Mouse (Mus musculus): ENCODE measurements around the gene Mfsd7a. TPM values are rescaled to one million over a fixed set of nuclear protein-coding genes. Genes with fewer than 3 reads are reported as not detected.
A peak's percentile ranks its signal among the peaks of the same experiment; 100 is the strongest.

Gene Mfsd7a
- total RNA-seq, 2 experiments from 2014 or later = 0.41 to 0.80 TPM

DNA sequence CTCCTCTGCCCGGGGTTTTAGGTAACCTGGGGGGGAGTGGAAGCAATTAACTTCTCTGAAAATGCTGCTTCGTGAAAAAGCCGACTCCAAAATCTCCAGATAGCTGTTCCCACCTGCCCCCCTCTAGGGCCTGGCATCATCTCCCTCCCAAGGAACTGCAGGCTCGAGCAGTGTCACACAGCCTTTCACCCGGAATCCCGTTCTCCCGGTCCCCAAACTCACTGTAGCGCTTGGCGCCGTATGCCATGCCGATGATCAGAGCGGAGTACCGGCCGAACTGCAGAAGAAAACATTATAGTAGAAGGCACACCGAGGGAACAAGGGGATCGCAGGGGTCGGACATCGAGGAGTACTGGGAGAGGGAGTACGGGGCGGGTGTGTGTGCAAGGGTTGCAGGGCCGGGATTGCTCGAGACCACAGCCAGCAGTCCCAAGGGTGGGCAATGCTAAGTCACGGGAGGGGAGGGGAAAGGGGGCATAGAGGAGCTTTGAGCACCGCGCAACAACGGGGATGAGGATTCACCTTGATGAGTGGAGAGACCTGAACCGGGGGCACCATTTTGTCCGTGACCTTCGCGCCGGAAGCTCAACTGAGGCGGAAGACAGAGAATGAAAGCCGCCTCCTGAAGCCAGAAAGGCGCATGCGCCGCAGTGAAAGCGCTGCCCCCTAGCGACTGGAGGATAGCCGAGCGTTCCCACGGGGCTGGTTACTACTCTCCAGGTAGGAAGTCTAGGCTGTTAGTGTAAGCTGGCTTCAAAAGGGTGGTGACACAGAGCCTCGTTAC lies 14.7 kb downstream of the Mfsd7a start, which contains the start of gene Atp5k:
Atp5k (minus strand) TSS at position 645 of the 784 bp plus-strand sequence.
- peak; percentile 94 to 96 for DNase-seq (ENCODE audit: low spot score in 2 of 2)

DNA sequence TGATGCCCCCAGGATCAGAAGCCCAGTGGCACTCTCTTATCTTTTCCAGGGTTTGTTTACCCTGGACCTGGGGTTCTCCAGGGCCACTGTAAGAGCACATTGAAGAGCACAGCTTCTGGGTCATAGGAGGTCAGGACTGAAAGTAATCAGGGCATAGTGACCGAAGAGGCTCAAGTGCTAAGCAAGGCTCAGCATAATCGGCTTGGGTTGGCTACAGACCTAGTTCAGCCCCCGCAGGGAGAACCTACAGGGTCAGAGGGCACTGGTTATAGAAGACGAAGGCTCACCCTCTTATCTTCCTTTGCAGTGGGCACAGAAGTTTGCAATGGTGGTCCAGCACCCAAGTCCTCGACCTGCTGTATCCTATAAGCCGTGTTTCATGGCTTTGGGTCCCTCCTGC lies 17.5 kb downstream of the Mfsd7a start:
- DNase-seq (ENCODE audit: low spot score in 2 of 2) = no peak

DNA sequence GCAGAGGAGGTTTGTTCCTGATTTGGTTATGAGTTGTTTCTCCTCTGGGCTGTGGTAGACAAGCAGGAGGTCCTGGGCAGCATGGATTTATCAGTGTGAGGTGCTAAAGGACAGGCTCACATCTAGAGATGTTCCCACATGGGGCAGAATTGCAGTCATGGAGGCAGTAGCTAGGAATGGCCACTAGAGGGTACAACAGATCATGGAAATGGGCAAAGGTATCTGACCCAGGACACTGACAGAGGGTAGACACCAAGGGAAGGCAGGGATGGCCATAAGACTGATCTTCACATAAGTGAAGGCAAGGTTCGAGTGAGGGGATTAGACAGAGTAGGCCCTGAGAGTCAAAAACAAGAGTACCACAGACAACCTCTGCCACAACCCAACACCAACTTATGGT lies 21.5 kb downstream of the Mfsd7a start:
- DNase-seq (ENCODE audit: low spot score in 2 of 2) = peak; percentile 51 to 64

- DNase-seq (ENCODE audit: low spot score in 2 of 2) = no peak
These were observed 25.3 kb downstream of the Mfsd7a start for GRCm38 (mm10) chr5:108423427-108423826.

DNA sequence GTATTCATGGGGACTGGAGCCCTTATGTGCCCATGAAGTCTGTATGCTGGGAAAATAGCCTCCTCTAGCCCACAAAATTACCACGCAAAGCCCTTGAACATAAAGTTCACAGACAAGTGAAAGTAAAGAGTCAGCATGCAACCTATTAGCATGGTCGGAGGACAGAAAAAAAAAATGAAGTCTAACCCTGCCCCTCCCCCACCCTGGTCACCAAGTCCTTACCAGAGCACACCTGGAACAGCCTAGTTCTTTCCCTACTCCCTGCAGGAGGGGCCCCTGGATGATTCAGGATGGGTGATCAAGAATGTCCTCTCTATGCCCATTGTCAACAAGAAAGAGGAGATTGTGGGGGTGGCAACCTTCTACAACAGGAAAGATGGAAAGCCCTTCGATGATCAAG lies 25.9 kb downstream of the Mfsd7a start:
- DNase-seq (ENCODE audit: low spot score in 2 of 2) = no peak

DNA sequence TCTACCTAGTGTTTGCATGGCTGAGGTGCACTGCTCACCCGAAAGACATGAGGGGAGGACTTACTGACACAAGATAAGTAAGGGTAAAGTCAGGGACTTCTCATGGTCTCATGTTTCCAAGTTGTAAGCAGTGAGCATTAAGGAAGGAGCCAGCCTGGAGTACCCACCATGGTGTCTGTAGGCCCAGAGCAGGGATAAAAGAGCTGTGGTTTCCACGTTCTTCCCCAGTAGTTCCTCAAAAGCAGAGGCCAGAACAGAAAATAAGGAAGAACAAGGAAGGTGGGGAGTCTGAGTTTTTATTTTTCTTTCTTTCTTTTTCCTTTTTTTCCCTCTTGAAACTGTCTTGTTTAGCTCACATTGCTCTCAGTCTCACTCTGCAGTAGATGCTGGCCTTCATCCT lies 34.0 kb downstream of the Mfsd7a start:
- no peak for DNase-seq (ENCODE audit: low spot score in 2 of 2)

- no peak for DNase-seq (ENCODE audit: low spot score in 2 of 2)
These were observed 41.7 kb downstream of the Mfsd7a start for GRCm38 (mm10) chr5:108406977-108407376.

DNA sequence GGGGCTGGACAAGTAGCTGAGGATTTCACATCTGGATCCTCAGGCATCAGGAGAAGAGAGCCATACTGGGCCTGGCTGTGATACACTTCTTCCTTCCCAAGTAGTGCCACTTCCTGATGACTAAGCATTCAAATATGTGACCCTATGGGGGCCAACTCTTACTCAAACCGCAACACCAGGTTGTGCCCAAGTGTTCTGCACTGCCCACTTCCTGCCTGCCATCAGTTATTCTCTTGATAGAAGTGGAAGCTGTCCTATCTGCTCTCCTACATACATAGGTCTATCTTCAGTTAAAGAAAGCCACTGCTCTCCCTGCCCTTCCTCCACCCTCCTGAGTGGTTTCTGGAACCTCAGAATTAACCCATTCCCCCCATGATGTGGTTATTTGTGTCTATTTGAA lies 43.2 kb downstream of the Mfsd7a start:
- no peak for DNase-seq (ENCODE audit: low spot score in 2 of 2)

- no peak for DNase-seq (ENCODE audit: low spot score in 2 of 2)
These were observed 45.2 kb downstream of the Mfsd7a start for GRCm38 (mm10) chr5:108403453-108403852.

Other genes with a start within 250 kb of the Mfsd7a start
- gene Dr1, start 180.0 kb downstream of the Mfsd7a start, total RNA-seq (2021) = 10 to 100 TPM; 50.9 to 54.1 TPM
- 1 to 10 TPM; 7.2 to 8.1 TPM for gene Pigg, start 136.3 kb downstream of the Mfsd7a start, total RNA-seq (2021)
- 10 to 100 TPM; 61.9 to 70.5 TPM for gene Gm42517, start 81.0 kb downstream of the Mfsd7a start, total RNA-seq (2021)
- under 1 TPM in 1 of 2 experiments, not detected in 1; 0.25 TPM for gene Pde6b, start 60.5 kb downstream of the Mfsd7a start, total RNA-seq (2021)
- 100 to 1,000 TPM; 414 to 429 TPM for gene Atp5k, start 14.4 kb downstream of the Mfsd7a start, total RNA-seq (2021)
- gene Pcgf3, start 12.3 kb upstream of the Mfsd7a start, total RNA-seq (2021) = 10 to 100 TPM; 69.3 to 71.4 TPM
- gene Cplx1, start 101.1 kb upstream of the Mfsd7a start, total RNA-seq (2021) = 100 to 1,000 TPM; 396 to 463 TPM
- 10 to 100 TPM; 87.7 to 89.7 TPM for gene Gak, start 180.9 kb upstream of the Mfsd7a start, total RNA-seq (2021)
- 10 to 100 TPM; 35.8 to 36.6 TPM for gene Tmem175, start 180.9 kb upstream of the Mfsd7a start, total RNA-seq (2021)
- 1 to 10 TPM; 8.6 to 9.4 TPM for gene Idua, start 211.4 kb upstream of the Mfsd7a start, total RNA-seq (2021)
- gene Dgkq, start 220.8 kb upstream of the Mfsd7a start, total RNA-seq (2021) = 10 to 100 TPM; 56.4 to 61.2 TPM
- gene Slc26a1, start 226.7 kb upstream of the Mfsd7a start, total RNA-seq (2021) = 1 to 10 TPM; 2.6 to 3.2 TPM
- gene Fgfrl1, start 243.5 kb upstream of the Mfsd7a start, total RNA-seq (2021) = 10 to 100 TPM; 18.5 to 22.5 TPM

All from layer of hippocampus, postnatal 10 days (tissue).